Mouse (Mus musculus): ENCODE measurements around the gene S1pr2.

DNA sequence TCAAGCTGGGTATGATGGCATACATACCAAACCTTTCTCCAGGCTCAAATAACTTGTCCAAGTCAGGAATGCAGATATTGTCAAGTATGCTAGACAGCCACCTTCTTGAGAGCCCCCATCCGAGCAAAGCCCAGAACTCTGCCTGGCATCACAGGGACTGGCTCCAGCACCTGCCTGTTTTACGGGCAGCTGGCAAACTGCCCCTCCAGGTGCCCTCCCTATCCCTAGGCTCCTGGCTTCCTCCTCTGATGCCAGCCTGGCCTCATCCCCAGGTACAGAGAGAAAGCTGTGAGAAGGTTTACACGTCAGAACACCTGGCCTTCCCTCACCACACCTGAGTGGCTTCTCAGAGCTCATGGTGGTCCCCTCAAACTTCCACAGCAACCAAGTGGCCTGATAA lies 19.6 kb downstream of the S1pr2 start:
- TF ChIP-seq CTCF (IDR thresholded peaks at IDR 0.05; ENCODE audit: low read depth) (no peak), EP300 (IDR thresholded peaks at IDR 0.05; ENCODE audit: low read depth) (no peak)

Data from liver, embryonic 14.5 days (tissue).